In genomic region chr2:132110702-132111101, GRCm38 (mm10) we compare ENCODE assay signal across 9 mouse cellular contexts. TPM values are rescaled to one million over a fixed set of nuclear protein-coding genes. Genes with fewer than 3 reads are reported as not detected.
DNase-seq lines count a peak whose midpoint lies in the region; ATAC-seq and TF ChIP-seq lines count a peak whose summit lies in the region.
"Had no signal": no experiment of that assay in that cellular context is flagged by ENCODE, and none has a peak within 500 bp of the region (broad histone marks: within the 10 kb centered on the region; RNA-seq: fewer than 3 reads in every experiment).

No protein-coding gene starts in this region.

- no peak for TF ChIP-seq CTCF in heart, adult 2 months (IDR thresholded peaks at IDR 0.05)
- TF ChIP-seq CTCF in liver, postnatal 0 days (IDR thresholded peaks at IDR 0.05; ENCODE audit: low read depth), result no peak

- no peak overlapping the region for H3K4me3 ChIP-seq in heart, adult 2 months
- H3K4me3 ChIP-seq in liver, postnatal 0 days (ENCODE audit: low read depth, low read length), result no peak overlapping the region
- H3K4me3 ChIP-seq in liver, embryonic 12.5 days, result no peak overlapping the region
- no peak overlapping the region for H3K4me3 ChIP-seq in myocyte
- H3K4me3 ChIP-seq: midbrain, embryonic 12.5 days had no signal

- 30% methylated on average over 3 of the region's 3 CpGs for WGBS in heart, adult 2 months
- WGBS in liver, postnatal 0 days (ENCODE audit: insufficient replicate concordance), result 25% methylated on average over 3 of the region's 3 CpGs
- 36% methylated on average over 3 of the region's 3 CpGs for WGBS in liver, embryonic 12.5 days (ENCODE audit: insufficient replicate concordance)

- H3K79me2 ChIP-seq in heart, adult 2 months (replicated peaks; ENCODE audit: control insufficient read depth, insufficient read depth, low read length), result peaks cover 2% of the 10 kb centered on the region; the same call in 1 of the 2 replicates
- peaks cover 90% of the 10 kb centered on the region for H3K79me2 ChIP-seq in myocyte (ENCODE audit: control insufficient read depth, insufficient read depth)

- H3K9ac ChIP-seq in heart, adult 2 months (ENCODE audit: low read depth, low read length), result no peak overlapping the region
- H3K9ac ChIP-seq in liver, postnatal 0 days (replicated peaks), result no peak overlapping the region
- no peak overlapping the region for H3K9ac ChIP-seq in liver, embryonic 12.5 days
- H3K9ac ChIP-seq: midbrain, embryonic 12.5 days had no signal

- no peaks in the 10 kb centered on the region for H3K9me3 ChIP-seq in liver, postnatal 0 days (ENCODE audit: low read length)
- no peaks in the 10 kb centered on the region for H3K9me3 ChIP-seq in liver, embryonic 12.5 days (replicated peaks)
- H3K9me3 ChIP-seq: midbrain, embryonic 12.5 days had no signal

- H3K27ac ChIP-seq in heart, adult 2 months, result no peak overlapping the region; the same call in 1 of the 2 replicates
- H3K27ac ChIP-seq in liver, postnatal 0 days (ENCODE audit: low read depth), result no peak overlapping the region
- no peak overlapping the region for H3K27ac ChIP-seq in liver, embryonic 12.5 days
- H3K27ac ChIP-seq: midbrain, embryonic 12.5 days had no signal

- no peak for TF ChIP-seq POLR2A in heart, adult 2 months (IDR thresholded peaks at IDR 0.05; ENCODE audit: insufficient read depth, low read depth, low read length)
- TF ChIP-seq POLR2A in myocyte (IDR thresholded peaks at IDR 0.05; ENCODE audit: insufficient read length, low read depth), result no peak

- H3K4me2 ChIP-seq in liver, postnatal 0 days (ENCODE audit: low read depth, low read length), result no peak overlapping the region
- H3K4me2 ChIP-seq in liver, embryonic 12.5 days, result no peak overlapping the region
- peak overlapping the region; percentile 66 for H3K4me2 ChIP-seq in myocyte (ENCODE audit: low read depth)
- H3K4me2 ChIP-seq: midbrain, embryonic 12.5 days had no signal

- intact Hi-C loops in heart, adult 2 months (cut with DNase I), result loop anchor here (1.0 to 2.0 kb wide), 2 partner anchors 128 to 290 kb away; no protein-coding TSS in a partner anchor
- intact Hi-C loops in heart, postnatal 36 days (cut with DNase I), result loop anchor here (1.0 to 5.0 kb wide), 4 partner anchors 48 to 288 kb away; no protein-coding TSS in a partner anchor

- ATAC-seq in liver, postnatal 0 days, result peak; percentile 69
- no peak for ATAC-seq in liver, embryonic 12.5 days
- peak; percentile 56 for ATAC-seq in granulocyte monocyte progenitor cell, adult 5-6 weeks (replicated peaks; ENCODE audit: poor library complexity, severe bottlenecking)
- ATAC-seq in cerebellum, adult (ENCODE audit: insufficient number of reproducible peaks, low FRiP score, low TSS enrichment), result no peak

- H3K36me3 ChIP-seq in heart, adult 2 months (ENCODE audit: control insufficient read depth, insufficient read depth, low read length), result peaks cover 4% of the 10 kb centered on the region
- H3K36me3 ChIP-seq in liver, postnatal 0 days (replicated peaks; ENCODE audit: insufficient read depth, low read length), result no peaks in the 10 kb centered on the region
- no peaks in the 10 kb centered on the region for H3K36me3 ChIP-seq in liver, embryonic 12.5 days
- no peaks in the 10 kb centered on the region for H3K36me3 ChIP-seq in myocyte (ENCODE audit: control insufficient read depth, insufficient read depth)
- H3K36me3 ChIP-seq: midbrain, embryonic 12.5 days had no signal

- H3ac ChIP-seq in myocyte (ENCODE audit: control insufficient read depth, insufficient read length), result no peak overlapping the region

- H3K4me1 ChIP-seq in heart, adult 2 months (ENCODE audit: control insufficient read depth, insufficient read depth, low read length), result peaks cover 33% of the 10 kb centered on the region
- peaks cover 12% of the 10 kb centered on the region for H3K4me1 ChIP-seq in liver, postnatal 0 days (ENCODE audit: insufficient read depth)
- peaks cover 24% of the 10 kb centered on the region for H3K4me1 ChIP-seq in liver, embryonic 12.5 days

- no peak for DNase-seq in heart, adult 2 months
- no peak for DNase-seq in heart, postnatal 36 days
- DNase-seq in liver, postnatal 0 days, result peak; percentile 37
- DNase-seq in ovary, adult 18-20 months (ENCODE audit: low spot score), result no peak

- no peaks in the 10 kb centered on the region for H3K27me3 ChIP-seq in heart, adult 2 months (ENCODE audit: control insufficient read depth, insufficient read depth, low read length)
- no peaks in the 10 kb centered on the region for H3K27me3 ChIP-seq in liver, postnatal 0 days (ENCODE audit: insufficient read depth, low read length)
- H3K27me3 ChIP-seq in liver, embryonic 12.5 days (replicated peaks), result no peaks in the 10 kb centered on the region
- no peaks in the 10 kb centered on the region for H3K27me3 ChIP-seq in myocyte (ENCODE audit: control insufficient read depth, insufficient read depth, insufficient read length)
- H3K27me3 ChIP-seq: midbrain, embryonic 12.5 days had no signal

- 0 out of 2 replicates have a peak, but pooled peaks have one; percentile 64 for TF ChIP-seq EP300 in heart, adult 2 months (IDR thresholded peaks at IDR 0.05; ENCODE audit: insufficient read depth, low read depth, low read length)
- no peak for TF ChIP-seq EP300 in liver, postnatal 0 days (IDR thresholded peaks at IDR 0.05; ENCODE audit: low read depth)

TF ChIP-seq in myocyte, 11 proteins besides CTCF, POLR2A, EP300 and RAD21:
- TF ChIP-seq TCF3 (IDR thresholded peaks at IDR 0.05; ENCODE audit: insufficient read length, low read depth), result no peak
- no peak for TF ChIP-seq USF1 (IDR thresholded peaks at IDR 0.05; ENCODE audit: low read depth)
- no peak for TF ChIP-seq MAX (IDR thresholded peaks at IDR 0.05; ENCODE audit: low read depth)
- no peak for TF ChIP-seq POLR2AphosphoS2 (IDR thresholded peaks at IDR 0.05; ENCODE audit: insufficient read length, low read depth)
- TF ChIP-seq CEBPB (IDR thresholded peaks at IDR 0.05; ENCODE audit: insufficient read depth, poor library complexity, severe bottlenecking), result no peak
- TF ChIP-seq REST (IDR thresholded peaks at IDR 0.05; ENCODE audit: insufficient read depth, insufficient read length), result no peak
- no peak for TF ChIP-seq TCF12 (IDR thresholded peaks at IDR 0.05; ENCODE audit: insufficient read depth, poor library complexity, severe bottlenecking)
- TF ChIP-seq SRF (IDR thresholded peaks at IDR 0.05; ENCODE audit: control insufficient read depth, insufficient read length, low read depth), result no peak
- TF ChIP-seq MYOD1 (IDR thresholded peaks at IDR 0.05; ENCODE audit: control insufficient read depth in 1 of 3, insufficient read length in 2 of 3, low read depth in 2 of 3), result no peak
- TF ChIP-seq E2F4 (IDR thresholded peaks at IDR 0.05; ENCODE audit: insufficient read depth), result no peak
- TF ChIP-seq MYOG (IDR thresholded peaks at IDR 0.05; ENCODE audit: control insufficient read depth in 1 of 3, insufficient read depth in 1 of 3, insufficient read length in 2 of 3, low read depth in 2 of 3), result no peak

RNA-seq across cellular contexts. Expression of gene Slc23a2, which starts 34.2 kb away (rescaled TPM):
- 10 to 100 TPM; 11.8 to 15.6 TPM for total RNA-seq in heart, adult 2 months (2021)
- 11.2 and 19.3 TPM in 2 replicates for polyA plus RNA-seq in heart, adult 2 months (2012; rRNA removed)
- 10 to 100 TPM; 13.0 to 14.1 TPM for total RNA-seq in heart, postnatal 36 days (2021)
- polyA plus RNA-seq in liver, postnatal 0 days (2015; fragmentation: Nextera tagmentation; extraction: Ambion mirVana), result 9.1 and 10.3 TPM in 2 replicates
- 3.0 and 5.1 TPM in 2 replicates for polyA plus RNA-seq in liver, embryonic 12.5 days (2016; fragmentation: Nextera tagmentation; extraction: Ambion mirVana)
- total RNA-seq in granulocyte monocyte progenitor cell, adult 5-6 weeks (2014; fragmentation: Nextera tagmentation), result 4.5 and 12.5 TPM in 2 replicates
- 5.6 and 17.1 TPM in 2 replicates for total RNA-seq in granulocyte monocyte progenitor cell, adult 5-6 weeks (2017)
- polyA plus RNA-seq in myocyte (2012; fragmentation: generic; extraction: Trizol), result 14.5 TPM

Comparison
In these comparisons a context has a peak if more than half of its experiments do, and no peak if none do; other contexts are left out.
1. ATAC-seq: peak in liver, postnatal 0 days (single experiment) and granulocyte monocyte progenitor cell, adult 5-6 weeks (single experiment); none in liver, embryonic 12.5 days (single experiment) and cerebellum, adult (single experiment).